Mouse (Mus musculus) lung, postnatal 0 days (tissue): ENCODE data around the gene Lrrc4b.

Experiments used
- CTCF ChIP-seq: IDR thresholded peaks from 2 replicates; pipeline ENCODE4 v1.5.1; 2016; ENCODE audit warnings: antibody characterized with exemption, mild to moderate bottlenecking
- EP300 ChIP-seq: IDR thresholded peaks from 2 replicates; pipeline ENCODE4 v1.6.1; 2016; ENCODE audit warnings: antibody characterized with exemption, mild to moderate bottlenecking, control low read depth

GRCm38 (mm10) chr7:44383980-44384715 is 44.7 kb upstream of the Lrrc4b start, which contains the start of gene Syt3:
- no peak for TF ChIP-seq CTCF
- no peak for TF ChIP-seq EP300
